Mouse (Mus musculus) neutrophil, adult 5-6 weeks (primary cell): ENCODE measurements at regions not wholly inside any gene's neighbourhood (a gene's known extent, or its start where the extent isn't known, plus 50 kb on each side); places are given as distances from the start of the nearest gene placed in this dataset.
"Not testable (repeated sequence)": the region's sequence is repeated elsewhere in the genome, so short reads cannot be mapped to it uniquely, and the experiment has no call there.

Experiments
- ATAC-seq: fragments of 151-379, 151-347 bp; 2 replicates; pipeline ENCODE4 v1.8.0; 2017; ENCODE audit warnings: mild to moderate bottlenecking, moderate TSS enrichment; ENCODE audit not compliant: insufficient number of reproducible peaks, poor library complexity, low FRiP score, severe bottlenecking; ENCODE audit errors: extremely low read depth

DNA sequence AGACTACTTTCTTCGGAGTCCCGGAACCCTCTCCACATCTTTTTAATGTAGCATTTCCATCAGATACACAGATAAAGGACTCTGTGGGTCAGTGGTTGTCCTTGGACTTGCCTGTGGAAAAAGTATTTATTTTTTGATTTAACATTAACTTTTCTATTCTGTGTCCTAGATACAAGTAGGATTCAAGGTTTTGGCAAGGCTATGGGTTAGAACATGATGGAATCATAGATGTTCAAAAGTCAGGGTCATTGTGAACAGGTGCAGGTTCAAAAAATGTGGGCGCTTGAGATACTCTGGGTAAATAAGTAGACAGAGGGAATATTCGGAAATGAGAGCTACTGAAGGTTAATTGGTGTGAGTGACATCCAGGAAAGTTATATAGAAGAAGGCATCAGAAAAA, 347.7 kb downstream of the Cypt12 start:
- ATAC-seq, result no peak

GRCm38 (mm10) chr3:18298699-18299098, 350.5 kb downstream of the Cypt12 start:
- no peak for ATAC-seq

GRCm38 (mm10) chr3:18299502-18299901, 351.3 kb downstream of the Cypt12 start:
- no peak for ATAC-seq

DNA sequence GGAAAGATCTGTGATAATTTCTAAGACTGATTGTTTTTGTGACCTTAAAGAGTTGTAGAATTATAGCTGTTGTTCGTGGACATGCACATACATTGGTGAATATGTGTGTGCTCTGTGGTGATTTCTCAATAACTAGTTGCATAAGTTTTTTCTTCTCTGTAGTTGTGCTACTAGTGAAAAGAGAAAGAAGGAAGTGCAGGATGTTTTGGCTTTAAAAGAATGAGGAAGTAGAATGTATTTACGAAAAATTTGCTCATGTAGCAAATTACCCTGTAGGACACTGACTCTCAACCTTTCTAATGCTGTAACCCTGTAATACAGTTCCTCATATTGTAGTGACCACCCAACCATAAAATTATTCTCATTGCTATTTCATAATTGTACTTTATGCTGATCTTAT, 371.2 kb downstream of the Cypt12 start:
- ATAC-seq, result peak; percentile 98

DNA sequence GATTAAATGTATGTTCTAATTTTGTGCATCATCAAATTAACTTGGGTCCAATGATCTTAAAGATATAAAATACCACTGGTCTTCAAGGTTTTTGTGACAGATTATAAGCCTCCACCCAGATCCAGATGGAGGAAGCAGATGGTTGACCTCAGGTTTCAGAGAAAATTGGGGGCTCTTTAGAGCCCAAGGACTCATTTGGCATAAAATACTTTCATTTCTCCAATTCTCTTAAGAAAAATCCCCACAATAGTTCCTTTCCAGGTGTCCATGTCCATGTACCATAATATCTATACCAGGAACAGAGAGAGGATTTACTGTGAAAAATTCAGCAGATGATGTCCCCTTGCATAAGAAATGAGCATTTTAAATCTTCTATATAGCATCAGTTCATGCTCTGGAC, 385.0 kb downstream of the Cypt12 start:
- no peak for ATAC-seq

GRCm38 (mm10) chr3:18339189-18339588, 391.0 kb downstream of the Cypt12 start:
- ATAC-seq, result no peak

GRCm38 (mm10) chr3:18341757-18342156, 393.5 kb downstream of the Cypt12 start:
- no peak for ATAC-seq

DNA sequence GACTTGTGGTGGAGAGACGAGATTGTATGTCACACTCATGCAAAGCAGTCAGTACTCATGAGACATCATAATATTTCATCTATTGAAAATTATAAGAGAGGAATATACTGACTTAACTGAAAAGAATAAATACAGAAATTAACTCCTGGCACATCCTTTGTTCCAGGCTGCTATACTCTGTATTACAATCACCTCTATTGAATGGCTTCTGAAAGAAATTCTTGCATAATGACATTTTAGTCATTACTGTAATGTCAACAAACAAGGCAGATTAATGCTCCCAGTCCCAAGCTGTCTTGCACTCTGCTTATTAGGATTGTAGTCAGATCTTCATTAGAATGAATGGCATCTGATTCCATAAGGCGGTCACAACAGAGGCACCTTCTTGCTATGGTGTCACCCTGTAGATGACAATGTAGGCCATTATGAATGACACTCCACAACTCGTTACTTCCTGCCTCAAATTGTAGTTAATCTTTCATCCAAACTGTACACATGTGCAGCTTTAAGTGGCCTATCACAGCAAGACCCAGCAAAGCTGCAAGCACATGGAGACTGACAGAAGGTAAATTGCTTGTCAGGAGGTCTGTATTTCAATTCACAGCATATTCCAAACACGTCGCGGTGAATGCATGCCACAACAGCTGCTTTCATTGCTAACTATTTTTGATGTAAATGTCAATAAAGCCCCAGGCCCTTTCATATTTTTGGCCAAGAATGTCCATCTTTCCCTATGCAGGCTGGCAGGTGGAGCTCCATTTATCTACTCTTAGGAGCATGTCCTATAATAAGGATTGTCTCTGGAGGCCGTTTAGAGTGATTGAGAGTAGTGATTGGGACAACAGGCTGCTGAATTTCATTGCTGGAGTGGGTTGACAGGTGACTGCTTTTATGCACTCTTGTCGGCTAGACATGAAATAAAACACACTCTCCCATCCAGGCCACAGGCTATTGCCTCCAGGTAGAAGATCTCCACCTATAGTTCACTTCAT, 430.1 kb downstream of the Cypt12 start:
- no peak for ATAC-seq

- no peak for ATAC-seq
Measured at GRCm38 (mm10) chr3:18421886-18422575, 473.8 kb downstream of the Cypt12 start.

GRCm38 (mm10) chr3:18428908-18429307, 480.7 kb downstream of the Cypt12 start:
- ATAC-seq, result no peak

GRCm38 (mm10) chr3:18438845-18439244, 490.6 kb downstream of the Cypt12 start:
- no peak for ATAC-seq

- ATAC-seq, result no peak
Measured at GRCm38 (mm10) chr3:18452197-18452933, 504.2 kb downstream of the Cypt12 start.

DNA sequence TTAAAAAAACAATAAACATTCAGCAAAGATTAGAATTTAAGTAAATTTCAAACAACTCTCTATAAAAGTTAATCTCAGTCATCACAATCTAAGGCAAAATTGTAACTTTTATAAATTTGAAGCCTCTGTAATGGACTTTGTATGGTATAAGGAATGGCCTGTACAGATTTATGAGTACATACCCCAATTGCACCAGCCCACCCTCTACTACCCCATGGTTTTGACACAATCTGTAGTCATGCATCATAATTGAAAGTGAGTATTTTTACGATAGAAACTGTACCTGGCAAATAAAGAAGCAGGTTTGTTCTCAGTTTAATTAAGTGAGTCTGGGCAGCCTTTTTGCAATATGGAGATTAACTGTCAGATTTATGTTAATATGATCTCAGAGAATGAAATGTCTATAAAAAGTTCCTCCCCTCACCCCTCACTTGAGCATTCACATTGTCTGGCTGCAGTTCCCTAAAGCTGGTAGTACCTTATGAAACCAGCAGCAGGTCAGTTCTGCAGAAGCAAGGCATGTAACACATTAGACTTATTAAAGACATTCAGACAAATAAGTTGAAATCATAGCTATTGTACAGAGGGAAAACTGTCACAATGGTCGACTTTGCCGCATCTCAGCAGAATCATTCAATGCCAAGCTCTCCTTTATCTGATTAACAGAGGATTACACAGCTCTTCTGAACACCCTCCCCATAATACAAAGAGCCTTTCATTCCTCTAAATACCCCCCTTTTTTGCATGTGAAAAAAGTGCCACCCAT, 505.2 kb downstream of the Cypt12 start:
- no peak for ATAC-seq

- ATAC-seq, result no peak
Measured at GRCm38 (mm10) chr3:18453986-18454291, 505.7 kb downstream of the Cypt12 start.

GRCm38 (mm10) chr3:18454558-18455191, 506.5 kb downstream of the Cypt12 start:
- not testable (repeated sequence) for ATAC-seq

- ATAC-seq, result no peak
Measured at GRCm38 (mm10) chr3:18456033-18456690, 508.0 kb downstream of the Cypt12 start.

- ATAC-seq, result no peak
Measured at GRCm38 (mm10) chr3:18460267-18460666, 512.1 kb downstream of the Cypt12 start.

GRCm38 (mm10) chr3:18471846-18472245, 523.6 kb downstream of the Cypt12 start:
- ATAC-seq, result no peak
